Mouse (Mus musculus): ENCODE results near the gene Cngb1. TPM values are rescaled to one million over a fixed set of nuclear protein-coding genes. Genes with fewer than 3 reads are reported as not detected.

The Cngb1 gene
- 1 to 10 TPM in 1 of 2 experiments, under 1 TPM in 1; 0.39 to 1.1 TPM for total RNA-seq (2021)
- long read RNA-seq, experiment 1 = 0 reads
- long read RNA-seq, experiment 2, partial matches to known transcripts = 0 of 1 reads
- long read RNA-seq, experiment 2, other reads (novel, unspliced or antisense) = 1 of 1 reads

- DNase-seq = no peak
Observed at GRCm38 (mm10) chr8:95306431-95306830, at the start of gene Cngb1. Gene Cngb1 (minus strand): TSS chr8:95306585.

GRCm38 (mm10) chr8:95354606-95355005 is 48.2 kb upstream of the Cngb1 start:
- no peak for DNase-seq

GRCm38 (mm10) chr8:95352871-95353866 is 46.8 kb upstream of the Cngb1 start:
- DNase-seq = peak; percentile 57 to 71

- peak; percentile 85 to 87 for DNase-seq
Observed at GRCm38 (mm10) chr8:95352151-95352870, 45.9 kb upstream of the Cngb1 start, which contains the start of gene Mmp15. Gene Mmp15 (plus strand): TSS chr8:95352268.

GRCm38 (mm10) chr8:95351461-95351860 is 45.1 kb upstream of the Cngb1 start:
- peak in 1 of 2 experiments; percentile 47 for DNase-seq

GRCm38 (mm10) chr8:95348811-95349630 is 42.6 kb upstream of the Cngb1 start:
- DNase-seq = peak; percentile 72 to 81

- DNase-seq = no peak
Observed at GRCm38 (mm10) chr8:95348356-95348755, 42.0 kb upstream of the Cngb1 start.

- peak; percentile 61 to 90 for DNase-seq
Observed at GRCm38 (mm10) chr8:95346643-95347545, 40.5 kb upstream of the Cngb1 start.

GRCm38 (mm10) chr8:95344668-95345067 is 38.3 kb upstream of the Cngb1 start:
- no peak for DNase-seq

GRCm38 (mm10) chr8:95341721-95342120 is 35.3 kb upstream of the Cngb1 start:
- DNase-seq = peak; percentile 67 to 70

- no peak for DNase-seq
Observed at GRCm38 (mm10) chr8:95336363-95336762, 30.0 kb upstream of the Cngb1 start.

GRCm38 (mm10) chr8:95335706-95336105 is 29.3 kb upstream of the Cngb1 start:
- DNase-seq = no peak

GRCm38 (mm10) chr8:95332437-95333199 is 26.2 kb upstream of the Cngb1 start:
- DNase-seq = peak in 1 of 2 experiments; percentile 5

GRCm38 (mm10) chr8:95331720-95332436 is 25.5 kb upstream of the Cngb1 start, which contains the start of the genes Zfp319 and Usb1:
Gene Zfp319 (minus strand): TSS chr8:95331950.
Gene Usb1 (plus strand): TSS chr8:95332284.
- peak; percentile 96 for DNase-seq

- DNase-seq = peak in 1 of 2 experiments; percentile 81
Observed at GRCm38 (mm10) chr8:95331156-95331719, 24.9 kb upstream of the Cngb1 start.

GRCm38 (mm10) chr8:95330367-95330766 is 24.0 kb upstream of the Cngb1 start:
- no peak for DNase-seq

- no peak for DNase-seq
Observed at GRCm38 (mm10) chr8:95327866-95328465, 21.6 kb upstream of the Cngb1 start.

GRCm38 (mm10) chr8:95326822-95327221 is 20.4 kb upstream of the Cngb1 start:
- no peak for DNase-seq

Data from heart, adult 18-20 months (tissue).